Mouse (Mus musculus) intestine, embryonic 14.5 days (tissue): ENCODE results near the gene Ccdc163. TPM values are rescaled to one million over a fixed set of nuclear protein-coding genes. Genes with fewer than 3 reads are reported as not detected.
"Not testable (repeated sequence)": the region's sequence is repeated elsewhere in the genome, so short reads cannot be mapped to it uniquely, and the experiment has no call there.

Experiments used
- ATAC-seq: fragments of 200-750 bp; cut with Nextera tagmentation; replicated peaks from 2 replicates; pipeline ENCODE4 v1.8.0; 2017; ENCODE audit warnings: low read depth, moderate number of reproducible peaks, moderate TSS enrichment, moderate library complexity; ENCODE audit not compliant: low FRiP score, low TSS enrichment
- DNase-seq: peaks from one replicate; pipeline ENCODE4 v3.0.0-alpha.2; 2018; ENCODE audit warnings: low spot score
- H3K27ac ChIP-seq: fragments of 300-500 bp; sonication (generic); 2 replicates; pipeline ENCODE4 v1.5.1; 2014; ENCODE audit warnings: low read depth, mild to moderate bottlenecking, control low read depth
- H3K27me3 ChIP-seq: fragments of 300-500 bp; sonication (generic); replicated peaks from 2 replicates; pipeline ENCODE4 v1.6.1; 2014; ENCODE audit warnings: low read length, control low read depth; ENCODE audit not compliant: control insufficient read depth, insufficient read depth
- H3K36me3 ChIP-seq: fragments of 300-500 bp; sonication (generic); 2 replicates; pipeline ENCODE4 v1.6.1; 2014; ENCODE audit warnings: low read length, control low read depth; ENCODE audit not compliant: control insufficient read depth, insufficient read depth
- H3K4me1 ChIP-seq: fragments of 300-500 bp; sonication (generic); replicated peaks from 2 replicates; pipeline ENCODE4 v1.6.1; 2014; ENCODE audit warnings: low read length, control low read depth, mixed read lengths; ENCODE audit not compliant: control insufficient read depth, insufficient read depth
- H3K4me2 ChIP-seq: fragments of 300-500 bp; sonication (generic); 2 replicates; pipeline ENCODE4 v1.6.1; 2014; ENCODE audit warnings: low read length
- H3K4me3 ChIP-seq: fragments of 300-500 bp; sonication (generic); 2 replicates; pipeline ENCODE4 v1.5.1; 2014; ENCODE audit warnings: low read depth, low read length, control low read depth, mixed read lengths
- H3K9ac ChIP-seq: fragments of 300-500 bp; sonication (generic); 2 replicates; pipeline ENCODE4 v1.6.1; 2014; ENCODE audit warnings: mild to moderate bottlenecking, low read length
- H3K9me3 ChIP-seq: fragments of 300-500 bp; sonication (generic); 2 replicates; pipeline ENCODE4 v1.6.1; 2016; ENCODE audit warnings: low read length, control low read depth; ENCODE audit not compliant: control insufficient read depth
- WGBS: fragments of 180-500 bp; shearing (Covaris S2); extraction: QIAGEN DNeasy Blood & Tissue Kit; methylation state at CpG from one replicate; pipeline ENCODE4 v1.1.7; 2014; 5-methylcytosine and 5-hydroxymethylcytosine counted together
- polyA plus RNA-seq: library from polyadenylated mRNA; unstranded; fragments of >200 nt; fragmentation: Nextera tagmentation; extraction: Ambion mirVana; gene quantifications from 2 replicates; pipeline ENCODE4 v1.2.1, GENCODE M21; 2014

The Ccdc163 gene
- polyA plus RNA-seq, result 35.9 and 42.5 TPM in 2 replicates

- peak within 1 kb of the TSS; percentile 59 for H3K9ac ChIP-seq
- peak within 1 kb of the TSS; percentile 83 for H3K4me3 ChIP-seq
- H3K4me2 ChIP-seq, result peak within 1 kb of the TSS; percentile 91
- ATAC-seq (peak; percentile 95), DNase-seq (peak; percentile 84)
- H3K9me3 ChIP-seq, result no peaks in the 10 kb centered on the region
- H3K27me3 ChIP-seq, result no peaks in the 10 kb centered on the region
- 0 out of 2 replicates have a peak, but pooled peaks cover 8% of the 10 kb centered on the region for H3K4me1 ChIP-seq
- WGBS, result under 1% methylated on average over 29 of the region's 29 CpGs
- H3K27ac ChIP-seq, result no peak within 1 kb of the TSS
- H3K36me3 ChIP-seq, result peaks cover 25% of the 10 kb centered on the region
Measured at GRCm38 (mm10) chr4:116708201-116708764, at the start of gene Ccdc163, which contains the start of gene Mmachc. Ccdc163 (plus strand) TSS chr4:116708509. Mmachc (minus strand) TSS chr4:116708406.

- Histone ChIP-seq H3K27me3 (no peaks in the 10 kb centered on the region), H3K4me2 (no peak overlapping the region), H3K36me3 (no peaks in the 10 kb centered on the region), H3K27ac (no peak overlapping the region), H3K9ac (no peak overlapping the region), H3K9me3 (no peaks in the 10 kb centered on the region), H3K4me1 (no peaks in the 10 kb centered on the region), H3K4me3 (no peak overlapping the region)
- ATAC-seq, result no peak
- WGBS, result 60% methylated on average over 2 of the region's 2 CpGs
- no peak for DNase-seq
Measured at GRCm38 (mm10) chr4:116659474-116659873, 48.8 kb upstream of the Ccdc163 start.

GRCm38 (mm10) chr4:116659916-116660315 is 48.4 kb upstream of the Ccdc163 start:
- H3K4me1 ChIP-seq, H3K36me3 ChIP-seq, H3K9me3 ChIP-seq, H3K27me3 ChIP-seq, ATAC-seq, H3K9ac ChIP-seq, H3K4me2 ChIP-seq, H3K4me3 ChIP-seq, H3K27ac ChIP-seq, DNase-seq: not testable (repeated sequence)
- WGBS, result 77% methylated on average over 6 of the region's 6 CpGs

GRCm38 (mm10) chr4:116660829-116661228 is 47.5 kb upstream of the Ccdc163 start:
- H3K27me3 ChIP-seq, result no peaks in the 10 kb centered on the region
- DNase-seq (no peak), ATAC-seq (no peak)
- 67% methylated on average over 6 of the region's 6 CpGs for WGBS
- no peak overlapping the region for H3K4me2 ChIP-seq
- H3K9ac ChIP-seq, result no peak overlapping the region
- no peaks in the 10 kb centered on the region for H3K4me1 ChIP-seq
- H3K27ac ChIP-seq, result no peak overlapping the region
- no peak overlapping the region for H3K4me3 ChIP-seq
- H3K36me3 ChIP-seq, result no peaks in the 10 kb centered on the region
- no peaks in the 10 kb centered on the region for H3K9me3 ChIP-seq

GRCm38 (mm10) chr4:116661998-116662397 is 46.3 kb upstream of the Ccdc163 start:
- no peak overlapping the region for H3K4me2 ChIP-seq
- no peak overlapping the region for H3K27ac ChIP-seq
- H3K4me1 ChIP-seq, result no peaks in the 10 kb centered on the region
- H3K36me3 ChIP-seq, result no peaks in the 10 kb centered on the region
- WGBS, result 92% methylated on average over 1 of the region's 1 CpGs
- H3K9me3 ChIP-seq, result no peaks in the 10 kb centered on the region
- H3K4me3 ChIP-seq, result no peak overlapping the region
- no peak overlapping the region for H3K9ac ChIP-seq
- H3K27me3 ChIP-seq, result no peaks in the 10 kb centered on the region
- DNase-seq (no peak), ATAC-seq (no peak)

- ATAC-seq (no peak), DNase-seq (no peak)
- H3K9ac ChIP-seq, result no peak overlapping the region
- H3K27me3 ChIP-seq, result no peaks in the 10 kb centered on the region
- H3K27ac ChIP-seq, result no peak overlapping the region
- H3K36me3 ChIP-seq, result no peaks in the 10 kb centered on the region
- no peak overlapping the region for H3K4me3 ChIP-seq
- no peak overlapping the region for H3K4me2 ChIP-seq
- 67% methylated on average over 4 of the region's 4 CpGs for WGBS
- H3K9me3 ChIP-seq, result no peaks in the 10 kb centered on the region
- no peaks in the 10 kb centered on the region for H3K4me1 ChIP-seq
Measured at GRCm38 (mm10) chr4:116666625-116667024, 41.7 kb upstream of the Ccdc163 start.

- Histone ChIP-seq H3K9ac (no peak overlapping the region), H3K4me3 (no peak overlapping the region), H3K9me3 (no peaks in the 10 kb centered on the region), H3K27ac (no peak overlapping the region), H3K4me1 (no peaks in the 10 kb centered on the region; the same call in 1 of the 2 replicates), H3K36me3 (no peaks in the 10 kb centered on the region), H3K27me3 (no peaks in the 10 kb centered on the region), H3K4me2 (no peak overlapping the region)
- no peak for ATAC-seq
- DNase-seq, result no peak
- 61% methylated on average over 3 of the region's 3 CpGs for WGBS
Measured at GRCm38 (mm10) chr4:116668145-116668544, 40.2 kb upstream of the Ccdc163 start.

GRCm38 (mm10) chr4:116669291-116669690 is 39.0 kb upstream of the Ccdc163 start:
- no peaks in the 10 kb centered on the region for H3K27me3 ChIP-seq
- H3K4me2 ChIP-seq, result no peak overlapping the region
- H3K36me3 ChIP-seq, result no peaks in the 10 kb centered on the region
- DNase-seq, result no peak
- H3K27ac ChIP-seq, result no peak overlapping the region
- H3K4me1 ChIP-seq, result no peaks in the 10 kb centered on the region; the same call in 1 of the 2 replicates
- 53% methylated on average over 2 of the region's 2 CpGs for WGBS
- H3K4me3 ChIP-seq, result no peak overlapping the region
- ATAC-seq, result no peak
- no peak overlapping the region for H3K9ac ChIP-seq
- H3K9me3 ChIP-seq, result no peaks in the 10 kb centered on the region

GRCm38 (mm10) chr4:116672785-116673184 is 35.5 kb upstream of the Ccdc163 start:
- H3K9ac ChIP-seq, result no peak overlapping the region
- 28% methylated on average over 2 of the region's 2 CpGs for WGBS

More at GRCm38 (mm10) chr4:116672785-116673184, 35.5 kb upstream of the Ccdc163 start:
- no peak overlapping the region for H3K4me2 ChIP-seq
- H3K4me1 ChIP-seq, result no peaks in the 10 kb centered on the region; the same call in 1 of the 2 replicates
- DNase-seq, result peak; percentile 69
- no peaks in the 10 kb centered on the region for H3K36me3 ChIP-seq
- no peaks in the 10 kb centered on the region for H3K9me3 ChIP-seq
- no peak overlapping the region for H3K27ac ChIP-seq
- H3K27me3 ChIP-seq, result no peaks in the 10 kb centered on the region
- no peak overlapping the region for H3K4me3 ChIP-seq
- ATAC-seq, result peak; percentile 96
